Mouse (Mus musculus): ENCODE data around the gene Timm8a2. TPM values are rescaled to one million over a fixed set of nuclear protein-coding genes. Genes with fewer than 3 reads are reported as not detected.
A peak's percentile ranks its signal among the peaks of the same experiment; 100 is the strongest.

Gene Timm8a2
- not detected in 2 replicates for polyA plus RNA-seq (2015; fragmentation: Nextera tagmentation; extraction: Ambion mirVana)

DNA sequence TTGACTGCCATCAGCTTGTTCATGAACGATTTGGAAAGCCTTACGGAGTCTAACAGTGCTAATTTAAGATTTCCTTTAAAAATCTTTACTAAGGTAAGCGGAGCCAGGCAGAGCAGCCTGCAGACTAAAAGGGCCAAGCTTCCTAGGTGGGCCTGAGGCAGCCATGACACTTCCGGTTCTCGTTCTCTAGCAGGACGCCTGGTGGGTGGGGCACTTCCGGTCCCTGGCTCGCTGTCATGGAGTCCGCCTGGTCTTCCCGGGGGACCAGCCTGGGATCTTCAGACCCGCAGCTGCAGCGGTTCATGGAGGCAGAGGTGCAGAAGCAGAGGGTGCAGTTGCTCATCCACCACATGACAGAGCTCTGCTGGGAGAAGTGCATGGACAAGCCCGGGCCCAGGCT lies at the start of gene Timm8a2:
Gene Timm8a2, plus strand, starts transcription at position 224 of the 400 bp plus-strand sequence.
- ATAC-seq (ENCODE audit: insufficient read depth, low FRiP score): no peak
- no peaks in the 10 kb centered on the region; the same call in 1 of the 2 replicates for H3K9me3 ChIP-seq (replicated peaks; ENCODE audit: control insufficient read depth, low read length)

DNA sequence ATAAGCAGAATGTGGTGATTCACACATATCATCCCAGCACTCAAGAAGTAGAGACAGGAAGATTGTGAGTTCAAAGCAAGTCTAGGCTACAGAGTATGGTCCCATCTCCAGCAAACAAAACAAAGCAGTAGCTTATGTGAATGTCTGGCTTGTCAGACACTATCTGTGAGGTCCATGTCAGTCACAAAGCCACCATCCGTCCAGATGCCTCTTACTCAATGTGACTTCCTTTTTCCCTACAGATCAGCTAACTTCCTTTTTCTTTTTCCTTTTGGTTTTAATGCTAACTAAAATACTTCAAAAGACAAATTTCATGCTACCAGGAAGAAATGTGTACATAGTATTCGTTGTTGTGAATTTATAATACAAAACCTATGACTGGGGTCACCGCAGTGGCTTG lies 49.0 kb upstream of the Timm8a2 start:
- Histone ChIP-seq H3K4me1 (ENCODE audit: control insufficient read depth, insufficient read depth, low read length) (peaks cover 4% of the 10 kb centered on the region; the same call in 1 of the 2 replicates), H3K4me3 (replicated peaks; ENCODE audit: low read length) (no peak overlapping the region), H3K4me2 (ENCODE audit: low read depth, low read length) (no peak overlapping the region), H3K27ac (ENCODE audit: low read length) (peak overlapping the region; percentile 51; the same call in 1 of the 2 replicates), H3K36me3 (ENCODE audit: control insufficient read depth, insufficient read depth, low read length) (no peaks in the 10 kb centered on the region), H3K9ac (ENCODE audit: low read length) (no peak overlapping the region), H3K27me3 (ENCODE audit: control insufficient read depth, insufficient read depth, low read length) (no peaks in the 10 kb centered on the region), H3K9me3 (replicated peaks; ENCODE audit: control insufficient read depth, low read length) (no peaks in the 10 kb centered on the region)
- ATAC-seq (ENCODE audit: insufficient read depth, low FRiP score): no peak
- 75% methylated on average over 3 of the region's 3 CpGs for WGBS

More for the DNA sequence above, at the start of gene Timm8a2:
- Histone ChIP-seq H3K27me3 (ENCODE audit: control insufficient read depth, insufficient read depth, low read length) (no peaks in the 10 kb centered on the region), H3K36me3 (ENCODE audit: control insufficient read depth, insufficient read depth, low read length) (no peaks in the 10 kb centered on the region), H3K9ac (ENCODE audit: low read length) (no peak within 1 kb of the TSS), H3K4me2 (ENCODE audit: low read depth, low read length) (no peak within 1 kb of the TSS), H3K4me3 (replicated peaks; ENCODE audit: low read length) (no peak within 1 kb of the TSS), H3K27ac (ENCODE audit: low read length) (no peak within 1 kb of the TSS), H3K4me1 (ENCODE audit: control insufficient read depth, insufficient read depth, low read length) (no peaks in the 10 kb centered on the region; the same call in 1 of the 2 replicates)
- WGBS: 93% methylated on average over 13 of the region's 13 CpGs

DNA sequence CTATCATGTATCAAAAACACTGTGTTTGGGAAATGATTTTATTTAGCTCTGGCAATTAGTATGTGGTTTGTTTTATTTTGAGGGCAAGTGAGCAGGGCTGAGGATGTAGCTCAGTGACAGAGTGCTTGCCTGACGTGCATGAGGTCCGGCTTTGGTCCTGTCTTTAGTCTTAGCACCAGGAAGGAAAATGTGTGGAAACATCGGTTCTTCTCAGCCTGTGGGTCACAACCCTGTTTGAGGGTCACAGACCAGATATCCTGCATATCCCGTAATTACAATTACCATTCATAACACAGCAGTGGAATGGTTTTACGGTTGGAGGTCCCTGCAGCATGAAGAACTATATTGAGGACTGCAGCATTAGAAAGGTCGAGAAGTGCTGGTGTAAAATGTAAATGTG lies 48.4 kb upstream of the Timm8a2 start:
- no peaks in the 10 kb centered on the region for H3K36me3 ChIP-seq (ENCODE audit: control insufficient read depth, insufficient read depth, low read length)
- no peaks in the 10 kb centered on the region for H3K9me3 ChIP-seq (replicated peaks; ENCODE audit: control insufficient read depth, low read length)
- no peak overlapping the region for H3K4me2 ChIP-seq (ENCODE audit: low read depth, low read length)
- peaks cover 4% of the 10 kb centered on the region; the same call in 1 of the 2 replicates for H3K4me1 ChIP-seq (ENCODE audit: control insufficient read depth, insufficient read depth, low read length)
- H3K4me3 ChIP-seq (replicated peaks; ENCODE audit: low read length): no peak overlapping the region
- ATAC-seq (ENCODE audit: insufficient read depth, low FRiP score): no peak
- 79% methylated on average over 6 of the region's 6 CpGs for WGBS
- H3K27me3 ChIP-seq (ENCODE audit: control insufficient read depth, insufficient read depth, low read length): no peaks in the 10 kb centered on the region
- no peak overlapping the region for H3K9ac ChIP-seq (ENCODE audit: low read length)
- no peak overlapping the region; the same call in 1 of the 2 replicates for H3K27ac ChIP-seq (ENCODE audit: low read length)

DNA sequence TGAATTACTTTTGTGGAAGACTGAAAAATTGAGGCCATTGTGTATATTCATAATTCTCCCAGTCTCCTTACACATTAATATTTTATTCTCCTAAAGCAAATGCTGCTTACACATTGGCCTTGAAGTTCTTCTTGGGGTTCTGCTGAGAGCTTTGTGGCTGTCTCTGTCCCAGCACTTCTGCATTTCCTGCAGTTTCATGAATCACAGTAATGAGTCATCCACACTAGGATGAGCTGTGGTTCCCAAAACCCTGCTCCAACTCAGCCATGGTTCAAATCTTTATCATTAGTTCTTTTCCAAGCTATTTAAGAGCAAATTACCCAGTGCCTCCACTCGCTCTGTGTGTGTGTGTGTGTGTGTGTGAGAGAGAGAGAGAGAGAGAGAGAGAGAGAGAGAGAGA lies 47.2 kb upstream of the Timm8a2 start:
- Histone ChIP-seq H3K27ac (ENCODE audit: low read length) (peak overlapping the region; percentile 41; the same call in 1 of the 2 replicates), H3K9ac (ENCODE audit: low read length) (no peak overlapping the region), H3K36me3 (ENCODE audit: control insufficient read depth, insufficient read depth, low read length) (no peaks in the 10 kb centered on the region), H3K4me3 (replicated peaks; ENCODE audit: low read length) (no peak overlapping the region), H3K9me3 (replicated peaks; ENCODE audit: control insufficient read depth, low read length) (no peaks in the 10 kb centered on the region), H3K4me1 (ENCODE audit: control insufficient read depth, insufficient read depth, low read length) (peaks cover 4% of the 10 kb centered on the region; the same call in 1 of the 2 replicates), H3K4me2 (ENCODE audit: low read depth, low read length) (no peak overlapping the region), H3K27me3 (ENCODE audit: control insufficient read depth, insufficient read depth, low read length) (no peaks in the 10 kb centered on the region)
- ATAC-seq (ENCODE audit: insufficient read depth, low FRiP score): no peak
- 84% methylated on average over 1 of the region's 1 CpGs for WGBS

DNA sequence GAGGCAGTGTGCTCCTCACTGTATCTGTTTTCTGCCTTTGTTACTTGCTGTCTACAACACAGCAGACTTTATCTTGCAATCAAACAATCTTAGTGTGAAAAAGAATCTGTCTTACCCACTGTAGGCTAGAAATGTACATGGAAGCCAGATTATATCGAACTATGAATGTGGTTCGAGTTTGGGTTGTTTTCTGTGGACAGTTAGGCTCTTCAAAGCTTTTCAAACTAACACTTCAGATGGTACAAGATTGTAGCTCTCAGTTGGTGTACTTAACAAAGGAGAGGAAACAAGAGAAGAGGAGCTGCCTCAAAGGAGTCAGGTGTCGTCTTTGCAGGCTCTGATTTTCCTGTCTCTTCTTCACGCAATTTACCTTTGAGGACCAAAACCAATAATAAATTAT lies 46.8 kb upstream of the Timm8a2 start:
- H3K9ac ChIP-seq (ENCODE audit: low read length): no peak overlapping the region
- 75% methylated on average over 4 of the region's 4 CpGs for WGBS
- no peaks in the 10 kb centered on the region for H3K36me3 ChIP-seq (ENCODE audit: control insufficient read depth, insufficient read depth, low read length)
- H3K4me2 ChIP-seq (ENCODE audit: low read depth, low read length): no peak overlapping the region
- peaks cover 4% of the 10 kb centered on the region; the same call in 1 of the 2 replicates for H3K4me1 ChIP-seq (ENCODE audit: control insufficient read depth, insufficient read depth, low read length)
- no peak overlapping the region for H3K4me3 ChIP-seq (replicated peaks; ENCODE audit: low read length)
- H3K9me3 ChIP-seq (replicated peaks; ENCODE audit: control insufficient read depth, low read length): no peaks in the 10 kb centered on the region
- no peak for ATAC-seq (ENCODE audit: insufficient read depth, low FRiP score)
- no peak overlapping the region for H3K27ac ChIP-seq (ENCODE audit: low read length)
- H3K27me3 ChIP-seq (ENCODE audit: control insufficient read depth, insufficient read depth, low read length): no peaks in the 10 kb centered on the region

DNA sequence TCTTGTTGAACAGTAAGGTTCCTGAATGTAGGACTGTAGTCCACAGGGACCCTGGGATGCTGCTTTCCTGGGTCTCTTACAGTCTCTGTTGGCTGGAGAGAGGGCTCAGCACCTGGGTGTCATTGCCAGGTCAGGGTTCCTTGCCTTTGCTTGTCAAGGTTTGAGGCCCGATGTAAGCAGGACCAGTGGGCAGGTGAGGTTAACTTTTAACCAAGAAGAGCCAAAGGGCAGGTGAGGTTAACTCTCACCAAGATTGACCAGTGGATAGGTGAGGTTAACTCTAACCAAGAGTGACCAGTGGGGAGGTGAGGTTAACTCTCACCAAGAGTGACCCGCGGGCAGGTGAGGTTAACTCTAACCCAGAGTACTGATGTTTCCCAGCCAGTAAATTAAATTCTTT lies 45.1 kb upstream of the Timm8a2 start:
- 84% methylated on average over 3 of the region's 3 CpGs for WGBS
- Histone ChIP-seq H3K4me1 (ENCODE audit: control insufficient read depth, insufficient read depth, low read length) (no peaks in the 10 kb centered on the region), H3K27me3 (ENCODE audit: control insufficient read depth, insufficient read depth, low read length) (no peaks in the 10 kb centered on the region), H3K9me3 (replicated peaks; ENCODE audit: control insufficient read depth, low read length) (no peaks in the 10 kb centered on the region), H3K36me3 (ENCODE audit: control insufficient read depth, insufficient read depth, low read length) (no peaks in the 10 kb centered on the region), H3K4me2 (ENCODE audit: low read depth, low read length) (no peak overlapping the region), H3K9ac (ENCODE audit: low read length) (no peak overlapping the region), H3K4me3 (replicated peaks; ENCODE audit: low read length) (no peak overlapping the region), H3K27ac (ENCODE audit: low read length) (no peak overlapping the region)
- no peak for ATAC-seq (ENCODE audit: insufficient read depth, low FRiP score)

DNA sequence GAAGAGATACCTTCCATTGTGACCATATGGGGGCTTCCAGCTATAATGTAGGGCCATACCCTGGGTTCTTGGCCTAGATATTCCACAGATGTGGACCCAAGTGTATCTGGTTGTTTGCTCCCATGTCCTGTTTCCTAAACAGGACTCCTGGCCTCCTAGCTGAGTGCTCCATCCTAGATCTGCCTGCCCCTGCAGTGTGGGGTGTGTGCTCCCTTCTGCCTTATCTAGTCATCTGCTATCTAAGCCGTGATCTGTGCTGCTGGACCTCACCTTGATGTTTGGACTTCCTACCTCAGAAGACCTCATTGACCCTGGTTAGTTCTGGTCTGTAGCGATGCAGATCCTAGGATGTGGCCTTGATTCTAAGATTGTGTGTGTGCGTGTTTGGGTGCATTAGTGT lies 44.6 kb upstream of the Timm8a2 start:
- no peaks in the 10 kb centered on the region for H3K27me3 ChIP-seq (ENCODE audit: control insufficient read depth, insufficient read depth, low read length)
- H3K4me1 ChIP-seq (ENCODE audit: control insufficient read depth, insufficient read depth, low read length): no peaks in the 10 kb centered on the region
- no peak for ATAC-seq (ENCODE audit: insufficient read depth, low FRiP score)
- H3K9me3 ChIP-seq (replicated peaks; ENCODE audit: control insufficient read depth, low read length): no peaks in the 10 kb centered on the region
- no peak overlapping the region for H3K4me2 ChIP-seq (ENCODE audit: low read depth, low read length)
- WGBS: 92% methylated on average over 3 of the region's 3 CpGs
- no peaks in the 10 kb centered on the region for H3K36me3 ChIP-seq (ENCODE audit: control insufficient read depth, insufficient read depth, low read length)
- no peak overlapping the region for H3K4me3 ChIP-seq (replicated peaks; ENCODE audit: low read length)
- H3K27ac ChIP-seq (ENCODE audit: low read length): no peak overlapping the region
- no peak overlapping the region for H3K9ac ChIP-seq (ENCODE audit: low read length)

DNA sequence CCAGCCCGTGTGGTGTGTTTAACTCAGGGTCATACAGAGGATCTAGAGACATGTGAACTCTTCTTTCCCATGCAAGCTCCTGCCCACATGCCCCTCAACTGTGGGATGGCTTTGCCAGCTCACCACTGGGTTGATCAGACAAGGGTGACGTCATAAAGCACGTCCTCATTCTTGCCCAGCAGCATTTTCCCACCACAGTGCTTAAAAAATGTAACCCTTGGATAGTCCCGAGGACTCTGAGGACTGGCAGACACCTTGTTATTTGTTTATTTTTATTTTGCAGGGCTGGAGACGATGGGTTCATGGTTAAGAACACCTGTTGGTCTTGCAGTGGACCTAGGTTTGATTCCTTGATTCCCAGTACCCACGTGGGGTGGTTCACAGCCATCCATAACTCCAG lies 43.6 kb upstream of the Timm8a2 start:
- Histone ChIP-seq H3K4me2 (ENCODE audit: low read depth, low read length) (no peak overlapping the region), H3K36me3 (ENCODE audit: control insufficient read depth, insufficient read depth, low read length) (no peaks in the 10 kb centered on the region), H3K27ac (ENCODE audit: low read length) (no peak overlapping the region), H3K4me1 (ENCODE audit: control insufficient read depth, insufficient read depth, low read length) (no peaks in the 10 kb centered on the region), H3K9me3 (replicated peaks; ENCODE audit: control insufficient read depth, low read length) (no peaks in the 10 kb centered on the region), H3K4me3 (replicated peaks; ENCODE audit: low read length) (no peak overlapping the region), H3K9ac (ENCODE audit: low read length) (no peak overlapping the region), H3K27me3 (ENCODE audit: control insufficient read depth, insufficient read depth, low read length) (no peaks in the 10 kb centered on the region)
- ATAC-seq (ENCODE audit: insufficient read depth, low FRiP score): no peak
- 84% methylated on average over 6 of the region's 6 CpGs for WGBS

DNA sequence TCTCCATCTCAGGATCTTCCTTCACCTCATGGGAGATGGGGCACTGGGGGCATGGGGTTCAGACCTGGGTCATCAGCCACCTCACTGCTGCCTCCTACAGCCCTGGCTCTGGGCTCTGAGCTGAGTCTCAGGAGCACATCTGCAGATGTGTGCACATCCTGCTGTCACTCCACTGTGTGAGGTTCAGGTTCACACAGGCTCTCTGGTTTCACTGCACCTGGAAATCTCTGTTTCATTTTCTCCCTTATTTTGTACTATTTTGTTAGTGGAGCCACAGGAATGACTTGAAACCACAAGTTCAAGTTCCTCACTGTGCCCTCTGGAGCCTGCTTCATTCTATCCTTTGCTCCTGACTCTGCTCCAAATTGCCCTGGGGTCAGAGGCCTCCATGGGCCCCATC lies 42.6 kb upstream of the Timm8a2 start:
- H3K4me1 ChIP-seq (ENCODE audit: control insufficient read depth, insufficient read depth, low read length): no peaks in the 10 kb centered on the region
- H3K36me3 ChIP-seq (ENCODE audit: control insufficient read depth, insufficient read depth, low read length): no peaks in the 10 kb centered on the region
- H3K9ac ChIP-seq (ENCODE audit: low read length): no peak overlapping the region
- no peak overlapping the region for H3K4me3 ChIP-seq (replicated peaks; ENCODE audit: low read length)
- H3K4me2 ChIP-seq (ENCODE audit: low read depth, low read length): no peak overlapping the region
- H3K9me3 ChIP-seq (replicated peaks; ENCODE audit: control insufficient read depth, low read length): no peaks in the 10 kb centered on the region
- H3K27ac ChIP-seq (ENCODE audit: low read length): peak overlapping the region; percentile 12; the same call in 1 of the 2 replicates
- no peak for ATAC-seq (ENCODE audit: insufficient read depth, low FRiP score)
- H3K27me3 ChIP-seq (ENCODE audit: control insufficient read depth, insufficient read depth, low read length): no peaks in the 10 kb centered on the region

Data from stomach, embryonic 16.5 days (tissue).